In the genomic region with DNA sequence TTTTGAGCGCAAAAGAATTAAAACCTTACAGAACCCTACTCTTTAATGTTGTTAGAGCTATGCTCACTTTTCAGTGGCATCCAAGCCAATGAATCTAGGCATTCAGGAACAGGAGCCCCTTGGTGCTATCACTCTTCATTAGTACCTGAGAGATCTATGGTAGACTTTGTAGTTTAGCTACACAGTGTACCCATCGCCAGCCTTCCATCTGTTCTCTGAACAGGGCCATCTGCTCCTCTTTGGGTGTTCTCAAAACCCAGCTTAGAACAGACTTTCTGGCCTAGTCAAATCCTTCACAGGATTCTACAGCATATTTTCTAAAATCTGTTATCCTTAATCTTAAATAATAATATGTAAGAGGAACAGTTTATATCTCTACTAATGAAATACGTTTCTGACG, we compare ENCODE assay signal across 12 mouse cellular contexts.
A peak's percentile ranks its signal among the peaks of the same experiment; 100 is the strongest.
DNase-seq lines count a peak whose midpoint lies in the region; ATAC-seq lines count a peak whose summit lies in the region.
"Had no signal": no experiment of that assay in that cellular context is flagged by ENCODE, and none has a peak within 500 bp of the region (broad histone marks: within the 10 kb centered on the region; RNA-seq: fewer than 3 reads in every experiment).

No protein-coding gene starts in this region.

- no peak for DNase-seq in frontal cortex, postnatal 10 days (ENCODE audit: low spot score in 2 of 2)
- peak; percentile 21 to 50 for DNase-seq in frontal cortex, adult 2 months (ENCODE audit: extremely low spot score in 1 of 2, low spot score in 1 of 2)
- peak; percentile 56 for DNase-seq in layer of hippocampus, postnatal 36 days
- peak; percentile 51 for DNase-seq in telencephalon, adult 2 months (ENCODE audit: low read depth, low spot score)
- DNase-seq in gastrocnemius, postnatal 25 days, result no peak
- no peak for DNase-seq in gastrocnemius, adult 18-20 months (ENCODE audit: low spot score)
- DNase-seq in adrenal gland, postnatal 14 days, result no peak
- DNase-seq: heart, postnatal 36 days; lung, postnatal 14 days had no signal

- ATAC-seq in frontal cortex, adult (ENCODE audit: low TSS enrichment), result peak; percentile 85
- ATAC-seq: liver, embryonic 12.5 days; midbrain, embryonic 13.5 days had no signal

Comparison
In these comparisons a context has a peak if more than half of its experiments do, and no peak if none do; other contexts are left out.
1. DNase-seq: peak in frontal cortex, adult 2 months (2 of 2), layer of hippocampus, postnatal 36 days (2 of 2) and telencephalon, adult 2 months (single experiment); none in frontal cortex, postnatal 10 days (0 of 2), gastrocnemius, postnatal 25 days (single experiment), gastrocnemius, adult 18-20 months (single experiment) and adrenal gland, postnatal 14 days (single experiment).